Mouse (Mus musculus): ENCODE measurements around the gene Bicdl1. TPM values are rescaled to one million over a fixed set of nuclear protein-coding genes. Genes with fewer than 3 reads are reported as not detected.
A peak's percentile ranks its signal among the peaks of the same experiment; 100 is the strongest.

Gene Bicdl1
- total RNA-seq, 1 experiment from 2014 or later, result 10.0 TPM

- DNase-seq, result no peak
Measured at GRCm38 (mm10) chr5:115667894-115668293, 63.5 kb downstream of the Bicdl1 start.

GRCm38 (mm10) chr5:115667210-115667609 lies 64.2 kb downstream of the Bicdl1 start:
- no peak for DNase-seq

DNA sequence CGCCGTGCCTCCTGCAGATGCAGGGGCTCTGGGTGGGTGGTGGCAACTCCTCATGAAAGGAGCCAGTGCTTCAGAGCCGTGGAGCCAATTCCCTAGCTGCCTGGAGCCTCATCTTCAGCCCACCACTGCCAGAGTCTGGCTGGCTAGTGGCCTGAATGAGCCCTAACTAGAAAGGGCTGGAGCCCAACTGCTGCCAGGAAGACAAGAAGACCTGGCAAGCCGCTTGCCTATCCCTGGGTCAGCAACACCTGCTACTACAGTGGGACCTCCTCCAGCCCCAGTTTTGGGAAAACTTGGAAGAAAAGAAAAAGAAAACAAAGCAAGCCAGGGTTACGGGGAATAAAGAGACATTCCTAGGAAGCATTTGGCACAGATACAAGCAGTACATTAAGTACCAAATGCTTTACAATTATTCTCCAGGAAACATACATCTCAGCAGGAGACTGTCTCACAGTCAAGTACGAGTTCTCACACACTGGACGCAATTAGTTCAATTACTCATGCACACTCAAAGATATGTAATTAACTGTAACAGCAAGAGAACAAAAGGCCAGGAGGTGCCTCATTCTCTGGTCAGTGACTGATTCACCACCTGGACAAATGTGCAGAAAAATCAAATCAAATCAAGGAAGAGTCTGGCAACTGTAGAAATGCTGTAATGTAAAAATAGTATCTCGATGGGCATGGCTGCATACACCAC lies 64.9 kb downstream of the Bicdl1 start:
- DNase-seq, result no peak

DNA sequence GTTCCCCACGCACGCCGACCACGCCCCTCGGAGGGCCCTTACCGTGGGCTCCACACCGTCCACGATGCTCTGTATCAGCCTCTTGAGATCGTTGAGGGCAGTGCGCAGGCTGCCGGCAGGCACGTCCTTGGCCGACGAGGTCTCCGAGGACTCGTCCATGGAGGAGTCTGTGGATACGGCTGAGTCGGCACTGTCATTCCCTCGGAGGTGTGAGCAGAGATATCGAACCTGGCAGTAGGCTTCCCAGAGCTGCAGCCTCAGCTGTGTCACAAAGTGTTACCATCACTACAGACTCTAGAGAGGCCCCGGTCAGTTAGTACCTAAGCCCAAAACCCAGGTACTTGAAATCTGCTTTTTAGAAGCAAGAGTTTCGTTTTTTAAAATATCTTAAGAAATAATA lies 68.8 kb downstream of the Bicdl1 start:
- peak; percentile 14 for DNase-seq

GRCm38 (mm10) chr5:115658352-115658751 lies 73.1 kb downstream of the Bicdl1 start:
- no peak for DNase-seq

DNA sequence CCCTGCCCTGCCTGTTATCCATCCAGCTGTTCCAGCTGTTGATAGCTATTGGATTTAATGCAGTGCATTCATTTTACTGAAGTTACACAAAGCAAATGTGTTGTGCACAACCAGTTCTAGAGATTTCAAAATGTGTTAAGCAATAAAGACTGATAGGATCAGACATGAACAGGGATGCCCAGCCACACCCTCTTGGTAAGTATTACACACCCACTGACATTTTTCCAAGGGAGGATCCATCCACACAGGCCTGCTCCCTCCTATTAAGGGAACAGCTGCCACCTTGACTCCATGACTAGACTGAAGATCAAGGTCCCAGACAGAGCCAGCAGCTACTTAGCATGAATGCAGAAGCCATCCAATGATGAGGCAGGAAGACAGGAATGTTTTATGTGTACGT lies 74.2 kb downstream of the Bicdl1 start:
- no peak for DNase-seq

GRCm38 (mm10) chr5:115656677-115657076 lies 74.7 kb downstream of the Bicdl1 start:
- DNase-seq, result no peak

DNA sequence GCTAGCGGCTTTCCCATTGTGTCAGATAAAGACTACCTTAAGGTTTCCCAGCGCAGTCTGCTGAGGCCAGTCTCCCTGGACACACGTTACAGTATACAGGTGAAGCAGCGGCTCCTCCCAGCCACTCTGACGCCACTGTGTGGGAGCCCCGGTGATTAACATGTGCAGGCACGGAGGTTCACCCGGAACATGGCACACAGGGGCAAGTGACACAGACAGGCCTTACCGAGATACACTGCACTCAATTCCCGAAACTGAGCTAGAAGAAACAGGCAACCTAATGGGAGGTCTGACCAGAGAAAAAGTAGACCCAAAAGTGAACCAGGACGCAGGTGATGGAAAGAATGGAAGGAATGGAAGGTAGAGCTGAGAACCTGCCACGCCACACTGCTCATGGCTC lies 77.6 kb downstream of the Bicdl1 start:
- no peak for DNase-seq

DNA sequence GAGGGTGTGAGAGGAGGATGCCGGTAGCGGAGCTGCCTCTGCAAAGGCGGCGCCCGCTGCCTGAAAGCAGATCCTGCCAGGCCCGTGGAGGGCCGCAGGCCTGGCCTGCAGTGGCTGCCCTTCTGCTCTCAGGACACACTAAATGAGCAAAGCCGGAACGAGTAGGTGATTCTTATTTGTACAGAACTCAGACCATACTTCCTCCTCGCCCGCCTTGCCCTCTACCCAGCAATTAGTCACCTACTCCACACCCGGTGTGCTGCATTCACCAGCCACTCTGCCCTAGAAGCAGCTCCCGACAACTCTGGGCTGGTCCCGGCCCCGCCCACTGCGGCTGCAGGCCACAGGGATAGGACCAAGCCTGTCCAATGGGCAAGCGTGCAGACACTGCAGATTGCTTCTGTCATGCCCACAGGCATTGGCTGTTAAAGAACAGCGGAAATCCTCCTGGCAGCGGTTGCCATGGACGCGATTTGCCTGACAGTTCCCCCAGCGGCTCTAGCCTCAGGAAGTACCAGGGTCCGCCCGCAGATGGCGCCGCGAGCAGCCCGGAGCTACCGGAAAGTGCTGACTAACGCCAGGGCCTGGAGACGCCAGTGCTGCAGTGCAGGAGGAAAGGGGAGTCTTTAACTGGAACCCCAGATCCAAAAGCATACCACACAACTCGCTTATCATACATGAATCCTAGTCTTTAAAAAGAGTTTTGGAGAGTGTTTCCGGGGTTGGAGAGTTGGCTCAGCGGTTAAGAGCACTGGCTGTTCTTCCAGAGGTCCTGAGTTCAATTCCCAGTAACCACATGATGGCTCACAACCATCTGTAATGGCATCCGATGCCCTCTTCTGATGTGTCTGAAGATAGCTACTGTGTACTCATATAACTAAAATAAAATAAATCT lies 78.5 kb downstream of the Bicdl1 start:
- DNase-seq, result peak; percentile 99

DNA sequence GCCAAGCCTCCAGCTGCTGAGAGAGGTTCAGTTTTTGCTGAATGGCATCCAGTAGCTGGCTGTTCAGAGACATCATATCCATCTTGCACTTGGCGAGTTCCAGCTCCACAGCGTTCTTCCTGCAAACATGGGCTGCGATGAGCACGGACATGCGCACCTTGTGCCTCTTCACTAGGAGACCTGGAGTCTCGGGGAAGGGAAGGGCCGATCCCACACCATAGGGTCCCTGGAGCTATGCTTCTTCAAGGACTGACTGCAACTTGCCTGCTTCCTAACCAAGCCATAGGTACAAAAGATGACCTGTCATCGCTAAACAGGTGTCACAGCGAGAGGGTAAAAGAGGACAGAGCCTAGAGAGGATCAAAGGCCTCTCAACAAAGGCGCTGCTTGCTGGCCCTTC lies 79.6 kb downstream of the Bicdl1 start:
- DNase-seq, result no peak

DNA sequence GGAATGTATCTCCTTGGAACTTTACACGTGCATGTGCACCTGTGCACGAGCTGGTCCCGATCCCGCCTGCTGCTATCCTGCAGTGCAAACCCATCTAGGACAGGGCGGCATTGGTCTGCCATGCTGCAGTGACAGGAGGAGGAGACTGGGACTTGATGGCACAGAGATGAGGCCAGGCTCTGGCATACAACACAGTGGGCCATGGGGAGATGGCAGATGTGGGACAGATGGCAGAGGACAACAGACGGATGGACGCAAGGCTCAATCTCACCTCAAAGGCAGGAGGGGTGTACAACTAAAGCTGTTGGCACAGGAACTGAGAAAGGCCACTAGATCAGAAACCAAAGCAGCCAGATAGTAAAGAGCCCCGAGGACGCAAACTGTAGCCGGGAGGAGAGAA lies 80.5 kb downstream of the Bicdl1 start:
- DNase-seq, result no peak

- no peak for DNase-seq
Measured at GRCm38 (mm10) chr5:115649699-115650098, 81.7 kb downstream of the Bicdl1 start.

DNA sequence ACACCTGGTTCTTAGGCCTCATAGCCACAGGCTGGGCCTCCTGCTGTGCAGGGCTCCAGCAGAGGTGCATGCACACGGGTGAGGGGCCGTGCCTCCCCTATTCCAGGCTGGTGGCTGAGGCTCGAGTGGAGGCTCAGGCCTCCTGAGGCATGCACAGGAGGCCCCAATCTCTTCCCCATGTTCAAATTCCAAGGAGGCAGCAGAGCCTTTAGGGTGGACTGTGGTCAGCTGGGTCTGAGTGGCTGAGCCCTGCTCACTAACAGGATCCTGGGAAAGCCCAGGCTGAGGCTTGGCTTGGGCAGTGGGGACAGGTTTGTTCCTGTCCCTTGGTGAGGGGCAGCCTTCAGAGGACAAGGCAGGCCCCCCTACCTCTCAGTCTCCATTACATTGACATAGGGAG lies 82.5 kb downstream of the Bicdl1 start:
- no peak for DNase-seq

DNA sequence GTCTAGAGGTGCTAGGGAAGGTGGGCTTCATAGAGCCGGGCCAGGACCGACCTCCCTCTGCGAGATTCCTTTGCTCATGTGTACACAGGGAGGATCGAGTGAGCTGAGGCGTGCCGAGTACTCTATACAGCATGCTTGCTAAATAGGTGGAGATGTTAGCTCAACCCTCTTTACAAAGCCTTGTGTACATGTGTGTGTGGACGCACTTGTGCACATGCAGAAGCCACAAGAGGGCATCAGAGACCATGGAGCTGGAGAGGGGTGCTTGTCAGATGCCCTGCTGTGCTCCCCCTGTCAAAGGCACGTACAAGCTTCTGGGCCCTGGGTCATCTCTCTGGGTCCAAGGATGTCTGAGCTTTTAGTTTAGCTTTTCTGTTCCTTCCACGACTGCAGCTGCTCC lies 87.2 kb downstream of the Bicdl1 start:
- no peak for DNase-seq

DNA sequence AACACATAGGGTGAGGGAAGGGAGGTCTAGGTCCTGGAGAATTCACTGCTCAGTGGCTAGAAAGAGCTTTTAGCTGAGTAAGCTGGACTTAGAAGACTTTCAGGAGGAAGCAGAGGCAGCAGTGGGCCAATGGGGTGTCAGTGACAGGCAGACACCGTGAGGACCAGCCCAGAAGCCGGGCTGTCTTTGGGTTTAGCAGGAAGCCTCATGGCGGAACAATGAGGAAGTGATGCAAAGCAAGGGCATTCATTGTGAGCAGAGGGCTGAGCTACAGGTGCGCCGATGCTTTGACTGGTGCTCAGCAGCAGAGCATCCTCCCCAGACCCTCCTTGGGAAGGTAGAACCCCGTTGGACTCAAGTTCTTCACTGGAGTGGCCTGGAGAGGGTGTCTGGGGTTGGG lies 95.9 kb downstream of the Bicdl1 start:
- no peak for DNase-seq

DNA sequence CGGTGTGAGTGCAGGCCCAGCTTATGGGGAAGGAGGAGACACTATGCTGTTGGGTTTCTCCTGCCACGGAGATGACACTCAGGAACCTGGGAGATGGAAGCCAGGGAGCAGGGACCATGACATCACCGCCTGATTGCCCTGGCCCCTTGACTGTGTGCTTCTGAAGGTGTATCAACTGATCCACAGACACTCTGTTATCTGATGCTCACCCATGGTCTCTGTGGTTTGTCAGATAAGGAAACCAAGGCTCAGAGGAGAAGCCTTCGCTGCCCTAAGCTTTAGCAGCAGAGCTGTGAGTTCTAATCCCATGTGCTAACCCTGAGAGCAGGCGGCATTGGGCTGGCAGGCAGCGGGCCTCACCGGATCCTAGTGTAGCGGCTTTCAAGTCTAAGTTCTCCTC lies 97.4 kb downstream of the Bicdl1 start:
- DNase-seq, result no peak

GRCm38 (mm10) chr5:115633060-115633459 lies 98.4 kb downstream of the Bicdl1 start:
- DNase-seq, result no peak

DNA sequence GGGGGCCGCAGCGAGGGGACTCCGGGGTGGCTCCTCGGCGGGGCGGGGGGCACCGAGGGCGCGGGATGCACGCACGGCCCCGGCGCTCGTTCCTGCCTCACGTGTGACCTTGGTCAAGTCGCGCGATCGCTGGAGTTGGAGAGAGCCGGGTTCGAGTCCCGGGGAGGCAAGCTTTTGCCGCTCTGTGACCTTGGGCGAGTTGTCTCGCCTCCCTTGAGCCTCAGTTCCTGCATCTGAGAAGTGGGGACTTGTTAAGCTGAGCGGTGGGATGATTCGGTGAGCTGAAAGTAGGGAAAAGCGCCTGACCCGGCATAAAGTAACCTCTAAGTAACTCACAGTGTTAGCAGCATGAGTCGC lies 99.1 kb downstream of the Bicdl1 start:
- peak; percentile 74 for DNase-seq

- peak; percentile 98 for DNase-seq
Measured at GRCm38 (mm10) chr5:115631505-115632357, 99.7 kb downstream of the Bicdl1 start, which contains the start of gene Rab35. Gene Rab35, plus strand, starts transcription at chr5:115631908.

DNA sequence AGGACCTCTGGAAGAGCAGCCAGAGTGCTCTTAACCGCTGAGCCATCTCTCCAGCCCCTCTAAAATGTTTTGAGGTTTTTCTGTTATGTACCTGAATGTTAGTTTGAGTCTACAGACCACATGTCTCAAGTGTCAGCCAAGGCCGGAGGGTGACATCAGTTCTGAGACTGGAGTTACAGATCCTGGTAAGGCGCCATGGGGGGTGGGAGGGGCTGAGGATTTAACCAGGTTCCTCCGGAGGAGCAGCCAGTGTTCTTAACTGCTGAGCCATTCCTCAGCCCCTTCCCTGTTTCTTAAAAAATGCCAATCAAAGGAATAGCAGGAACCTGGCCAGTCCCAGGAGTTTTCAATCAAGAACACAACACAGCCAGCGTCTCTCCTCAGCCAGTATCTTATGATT lies 101.1 kb downstream of the Bicdl1 start:
- DNase-seq, result no peak

DNA sequence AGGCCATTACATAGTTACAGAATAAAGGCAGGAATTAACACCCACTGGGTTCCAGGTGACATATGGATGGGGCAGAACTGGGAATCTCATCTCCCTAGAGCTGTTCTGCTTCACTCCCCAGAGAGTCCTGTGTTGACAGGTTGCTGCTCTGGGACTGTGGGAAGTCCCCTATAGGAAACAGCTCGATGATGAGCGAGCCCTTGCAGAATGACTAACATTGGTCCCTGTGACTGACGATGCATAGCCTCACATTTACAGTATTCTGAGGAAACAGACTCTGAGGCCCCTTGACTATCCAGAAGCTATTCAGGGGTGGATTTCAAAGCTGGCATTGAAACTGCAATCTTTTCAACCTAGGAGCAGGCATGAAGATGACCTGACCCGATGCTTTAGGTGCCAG lies 101.7 kb downstream of the Bicdl1 start:
- no peak for DNase-seq

- no peak for DNase-seq
Measured at GRCm38 (mm10) chr5:115628083-115628482, 103.3 kb downstream of the Bicdl1 start.
